Mouse (Mus musculus) stomach, postnatal 0 days (tissue): ENCODE measurements around the gene Camk1.

ENCODE experiments used
- CTCF ChIP-seq: IDR thresholded peaks from 2 replicates; pipeline ENCODE4 v1.5.1; 2016; ENCODE audit warnings: antibody characterized with exemption, low read depth, mild to moderate bottlenecking, moderate library complexity
- EP300 ChIP-seq: optimal IDR thresholded peaks from 2 replicates; pipeline ENCODE3; 2016; ENCODE audit warnings: antibody characterized with exemption

- TF ChIP-seq CTCF = no peak
- no peak for TF ChIP-seq EP300
Observed at GRCm38 (mm10) chr6:113286316-113286715, 57.5 kb downstream of the Camk1 start.
